Mouse (Mus musculus) hindbrain, embryonic 14.5 days (tissue): ENCODE data around the gene Cars2. TPM values are rescaled to one million over a fixed set of nuclear protein-coding genes. Genes with fewer than 3 reads are reported as not detected.

ENCODE experiments used
- ATAC-seq: fragments of 200-750 bp; cut with Nextera tagmentation; 2 replicates; pipeline ENCODE4 v1.8.0; 2017; ENCODE audit warnings: moderate number of reproducible peaks, mild to moderate bottlenecking, moderate TSS enrichment, moderate library complexity; ENCODE audit not compliant: low FRiP score
- DNase-seq: peaks from one replicate; pipeline ENCODE4 v3.0.0-alpha.2; 2015; ENCODE audit warnings: low spot score
- H3K27ac ChIP-seq: fragments of 300-500 bp; sonication (generic); 2 replicates; pipeline ENCODE4 v1.5.1; 2014; ENCODE audit warnings: mild to moderate bottlenecking, moderate library complexity
- H3K27me3 ChIP-seq: fragments of 300-500 bp; sonication (generic); 2 replicates; pipeline ENCODE4 v1.6.1; 2014; ENCODE audit warnings: mild to moderate bottlenecking, low read length, mixed read lengths; ENCODE audit not compliant: control insufficient read depth, insufficient read depth
- H3K36me3 ChIP-seq: fragments of 300-500 bp; sonication (generic); replicated peaks from 2 replicates; pipeline ENCODE4 v1.6.1; 2014; ENCODE audit not compliant: control insufficient read depth, insufficient read depth
- H3K4me1 ChIP-seq: fragments of 300-500 bp; sonication (generic); replicated peaks from 2 replicates; pipeline ENCODE4 v1.6.1; 2014; ENCODE audit warnings: antibody characterized with exemption, low read length, mixed read lengths; ENCODE audit not compliant: control insufficient read depth, insufficient read depth
- H3K4me2 ChIP-seq: fragments of 300-500 bp; sonication (generic); replicated peaks from 2 replicates; pipeline ENCODE4 v1.6.1; 2014; ENCODE audit warnings: mild to moderate bottlenecking, moderate library complexity
- H3K4me3 ChIP-seq: fragments of 300-500 bp; sonication (generic); replicated peaks from 2 replicates; pipeline ENCODE4 v1.5.1; 2014; ENCODE audit warnings: mild to moderate bottlenecking, low read length
- H3K9ac ChIP-seq: fragments of 300-500 bp; sonication (generic); 2 replicates; pipeline ENCODE4 v1.6.1; 2014
- H3K9me3 ChIP-seq: fragments of 300-500 bp; sonication (generic); 2 replicates; pipeline ENCODE4 v1.6.1; 2016; ENCODE audit warnings: low read length; ENCODE audit not compliant: control insufficient read depth
- WGBS: fragments of 180-500 bp; shearing (Covaris S2); extraction: QIAGEN DNeasy Blood & Tissue Kit; methylation state at CpG from one replicate; pipeline ENCODE4 v1.1.7; 2014; 5-methylcytosine and 5-hydroxymethylcytosine counted together
- polyA plus RNA-seq: library from polyadenylated mRNA; unstranded; fragments of >200 nt; fragmentation: Nextera tagmentation; extraction: Ambion mirVana; gene quantifications from 2 replicates; pipeline ENCODE4 v1.2.1, GENCODE M21; 2014

Cars2 gene
- polyA plus RNA-seq, 1 experiment from 2014 or later = 26.0 TPM

DNA sequence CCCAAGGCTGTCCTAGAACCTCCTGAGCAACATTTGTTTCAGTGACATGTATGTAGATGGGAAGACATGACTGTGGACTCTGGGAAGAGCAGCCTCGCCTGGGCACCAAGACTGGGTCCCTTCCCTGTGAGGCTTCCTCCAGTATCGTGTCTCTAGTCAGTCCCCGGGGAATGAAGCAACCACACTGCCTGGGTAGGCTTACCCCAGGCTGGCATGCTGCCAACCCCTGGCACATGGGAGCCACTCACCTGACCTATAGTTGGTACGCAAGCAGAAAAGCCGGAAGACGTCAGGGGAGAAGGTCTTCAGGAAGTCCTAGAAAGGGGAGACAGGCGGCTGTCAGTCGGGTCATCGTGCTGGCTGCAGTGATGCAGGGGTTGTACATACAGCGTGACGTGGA, 31.9 kb downstream of the Cars2 start:
- Histone ChIP-seq H3K9ac (no peak overlapping the region), H3K36me3 (peaks cover 69% of the 10 kb centered on the region), H3K27ac (no peak overlapping the region), H3K27me3 (no peaks in the 10 kb centered on the region), H3K4me1 (no peaks in the 10 kb centered on the region), H3K4me2 (no peak overlapping the region), H3K4me3 (no peak overlapping the region), H3K9me3 (no peaks in the 10 kb centered on the region)
- no peak for DNase-seq
- no peak for ATAC-seq
- WGBS = 90% methylated on average over 11 of the region's 11 CpGs

DNA sequence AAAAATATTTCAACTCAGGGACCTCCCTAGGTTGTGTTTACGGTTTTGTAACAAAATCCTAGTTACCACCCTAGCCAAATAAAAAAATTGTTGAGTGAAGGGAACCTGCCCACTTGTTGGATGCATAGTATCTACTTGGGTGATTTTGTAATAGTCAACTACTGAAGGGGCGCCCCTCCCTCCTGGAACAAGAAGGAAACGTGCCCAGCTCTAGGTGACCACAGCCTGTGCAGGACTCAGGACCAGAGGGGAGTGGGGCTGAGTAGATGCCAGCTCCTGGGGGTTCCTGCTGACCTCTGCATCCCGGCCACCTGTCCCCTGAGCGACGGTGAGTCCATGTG, 32.6 kb downstream of the Cars2 start:
- H3K4me3 ChIP-seq = no peak overlapping the region
- H3K27me3 ChIP-seq = no peaks in the 10 kb centered on the region
- peaks cover 75% of the 10 kb centered on the region for H3K36me3 ChIP-seq
- 93% methylated on average over 6 of the region's 6 CpGs for WGBS
- no peak overlapping the region for H3K27ac ChIP-seq
- H3K4me1 ChIP-seq = no peaks in the 10 kb centered on the region
- no peak for DNase-seq
- H3K4me2 ChIP-seq = no peak overlapping the region
- no peaks in the 10 kb centered on the region for H3K9me3 ChIP-seq
- no peak overlapping the region for H3K9ac ChIP-seq
- ATAC-seq = no peak

DNA sequence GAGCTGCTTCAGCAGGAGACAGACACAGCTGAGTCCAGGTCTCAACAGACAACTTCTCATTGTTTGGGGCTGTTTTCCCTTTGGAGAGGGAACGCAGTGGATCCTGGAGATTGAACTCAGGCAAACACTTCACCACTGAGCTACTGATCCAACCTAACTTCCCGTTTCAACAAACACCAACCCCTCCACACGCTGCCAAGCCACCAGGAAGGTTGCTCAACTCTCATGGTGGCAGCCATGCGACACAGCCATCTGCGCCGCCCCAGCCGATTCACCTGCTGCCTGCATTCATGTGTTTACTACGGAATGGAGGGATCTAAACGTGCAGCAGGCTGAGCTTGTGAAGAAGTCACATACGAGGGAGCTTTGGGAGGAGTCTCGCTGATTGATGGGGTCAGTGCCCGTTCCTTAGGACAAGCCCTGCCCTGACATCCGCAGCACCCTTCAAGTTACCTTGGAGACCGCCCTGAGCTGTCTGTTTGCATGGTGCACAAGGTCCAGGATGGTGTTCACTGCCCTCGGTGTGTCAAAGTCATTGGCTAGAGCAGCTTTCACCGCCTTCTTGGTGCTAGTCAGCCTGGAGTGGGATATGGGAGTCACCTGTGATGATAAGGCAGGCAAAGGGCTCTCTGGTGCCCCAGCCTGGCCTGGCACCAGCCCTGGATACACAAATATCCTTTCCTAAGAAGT, 33.1 kb downstream of the Cars2 start:
- WGBS = 91% methylated on average over 16 of the region's 16 CpGs
- Histone ChIP-seq H3K27me3 (no peaks in the 10 kb centered on the region), H3K27ac (no peak overlapping the region), H3K4me1 (no peaks in the 10 kb centered on the region), H3K4me3 (no peak overlapping the region), H3K36me3 (peaks cover 80% of the 10 kb centered on the region), H3K9ac (no peak overlapping the region), H3K4me2 (no peak overlapping the region), H3K9me3 (no peaks in the 10 kb centered on the region)
- DNase-seq = no peak
- ATAC-seq = no peak

DNA sequence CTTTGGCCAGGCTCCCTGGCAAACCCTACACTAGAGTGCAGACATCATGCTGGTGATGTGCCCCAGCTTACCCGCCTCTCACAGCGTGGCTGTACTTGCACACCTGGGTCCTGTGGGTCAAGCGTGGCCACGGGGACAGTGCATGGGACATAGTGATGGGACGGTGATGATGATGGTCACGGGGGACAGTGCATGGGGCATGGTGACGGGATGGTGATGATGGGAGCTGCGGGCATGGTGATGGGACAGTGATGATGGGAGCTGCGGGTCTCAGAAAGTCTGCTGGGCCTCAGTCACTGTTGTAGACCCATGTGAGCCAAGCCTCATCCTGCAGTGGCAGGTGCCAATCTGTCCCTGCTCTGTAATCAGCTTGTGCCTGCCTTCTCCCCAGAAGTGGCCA, 34.3 kb downstream of the Cars2 start:
- Histone ChIP-seq H3K9ac (no peak overlapping the region), H3K9me3 (no peaks in the 10 kb centered on the region), H3K27me3 (no peaks in the 10 kb centered on the region), H3K4me3 (no peak overlapping the region), H3K27ac (no peak overlapping the region), H3K36me3 (peaks cover 83% of the 10 kb centered on the region), H3K4me1 (no peaks in the 10 kb centered on the region), H3K4me2 (no peak overlapping the region)
- DNase-seq (no peak), ATAC-seq (no peak)
- WGBS = 94% methylated on average over 9 of the region's 9 CpGs

GRCm38 (mm10) chr8:11513247-11513646, 37.3 kb downstream of the Cars2 start:
- 90% methylated on average over 5 of the region's 5 CpGs for WGBS
- DNase-seq = no peak
- H3K36me3 ChIP-seq = peaks cover 98% of the 10 kb centered on the region

DNA sequence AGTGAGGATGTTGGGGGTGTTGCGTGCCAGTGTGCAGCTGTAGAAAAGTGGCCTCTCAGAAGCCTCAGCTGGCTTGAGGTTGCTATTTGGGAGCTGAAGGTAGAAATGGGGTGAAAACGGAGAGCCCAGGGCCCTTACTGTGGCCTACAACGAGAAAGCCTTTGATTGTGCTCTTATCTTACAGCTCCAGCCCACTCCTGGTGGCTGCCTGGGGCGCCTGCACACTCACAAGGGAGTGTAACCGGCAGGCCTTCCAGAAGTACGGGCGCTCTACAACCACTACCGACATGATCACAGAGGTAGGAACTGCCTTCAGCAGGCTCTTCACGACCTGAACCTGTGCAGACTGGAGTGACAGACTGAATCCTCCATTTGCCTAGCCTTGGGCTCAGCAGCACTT, 37.9 kb downstream of the Cars2 start:
- no peak overlapping the region for H3K27ac ChIP-seq
- DNase-seq (no peak), ATAC-seq (no peak)
- whole genome bisulfite sequencing = 91% methylated on average over 9 of the region's 9 CpGs
- H3K36me3 ChIP-seq = peaks cover 98% of the 10 kb centered on the region
- no peaks in the 10 kb centered on the region for H3K9me3 ChIP-seq
- H3K9ac ChIP-seq = no peak overlapping the region
- H3K27me3 ChIP-seq = no peaks in the 10 kb centered on the region
- no peak overlapping the region for H3K4me3 ChIP-seq
- H3K4me1 ChIP-seq = no peaks in the 10 kb centered on the region
- H3K4me2 ChIP-seq = no peak overlapping the region

More at GRCm38 (mm10) chr8:11513247-11513646, 37.3 kb downstream of the Cars2 start:
- Histone ChIP-seq H3K27ac (no peak overlapping the region), H3K9me3 (no peaks in the 10 kb centered on the region), H3K27me3 (no peaks in the 10 kb centered on the region), H3K4me2 (no peak overlapping the region), H3K4me1 (no peaks in the 10 kb centered on the region), H3K4me3 (no peak overlapping the region), H3K9ac (no peak overlapping the region)
- ATAC-seq = no peak

GRCm38 (mm10) chr8:11510971-11511370, 39.6 kb downstream of the Cars2 start:
- Histone ChIP-seq H3K4me3 (no peak overlapping the region), H3K27me3 (no peaks in the 10 kb centered on the region), H3K4me1 (no peaks in the 10 kb centered on the region), H3K4me2 (no peak overlapping the region), H3K36me3 (peaks cover 98% of the 10 kb centered on the region), H3K27ac (no peak overlapping the region), H3K9ac (no peak overlapping the region), H3K9me3 (no peaks in the 10 kb centered on the region)
- WGBS = 89% methylated on average over 5 of the region's 5 CpGs
- DNase-seq = no peak
- ATAC-seq = no peak

DNA sequence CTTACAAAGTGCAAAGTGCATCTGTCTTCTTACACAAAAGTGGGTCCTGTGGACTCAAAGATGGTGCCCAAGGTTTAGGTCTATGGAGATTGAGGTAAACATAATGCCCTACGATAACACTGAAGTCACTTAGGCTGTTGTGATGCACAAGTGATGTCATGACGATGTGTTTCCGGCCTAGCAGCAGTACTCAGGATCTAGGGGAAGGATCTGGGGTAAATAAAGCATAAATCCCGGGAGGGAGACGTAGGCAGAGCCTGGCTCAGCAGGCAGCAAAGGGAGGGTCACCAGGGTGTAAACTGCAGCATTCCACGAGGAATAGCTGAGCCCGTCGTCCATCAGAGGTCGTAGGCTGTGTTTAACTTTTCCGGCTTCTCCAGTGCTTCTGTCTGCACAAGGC, 41.7 kb downstream of the Cars2 start:
- H3K4me2 ChIP-seq = no peak overlapping the region
- ATAC-seq = no peak
- no peaks in the 10 kb centered on the region for H3K27me3 ChIP-seq
- no peak for DNase-seq
- no peak overlapping the region for H3K9ac ChIP-seq
- H3K36me3 ChIP-seq = peaks cover 98% of the 10 kb centered on the region
- no peak overlapping the region for H3K4me3 ChIP-seq
- H3K9me3 ChIP-seq = no peaks in the 10 kb centered on the region
- H3K27ac ChIP-seq = no peak overlapping the region
- H3K4me1 ChIP-seq = no peaks in the 10 kb centered on the region
- 86% methylated on average over 10 of the region's 10 CpGs for WGBS

- Histone ChIP-seq H3K36me3 (peaks cover 94% of the 10 kb centered on the region), H3K4me3 (no peak overlapping the region), H3K9ac (no peak overlapping the region), H3K4me1 (no peaks in the 10 kb centered on the region), H3K27me3 (no peaks in the 10 kb centered on the region), H3K9me3 (no peaks in the 10 kb centered on the region), H3K27ac (no peak overlapping the region), H3K4me2 (no peak overlapping the region)
- DNase-seq (peak; percentile 30), ATAC-seq (no peak)
- 71% methylated on average over 6 of the region's 6 CpGs for WGBS
Measured at GRCm38 (mm10) chr8:11506802-11507201, 43.8 kb downstream of the Cars2 start.

DNA sequence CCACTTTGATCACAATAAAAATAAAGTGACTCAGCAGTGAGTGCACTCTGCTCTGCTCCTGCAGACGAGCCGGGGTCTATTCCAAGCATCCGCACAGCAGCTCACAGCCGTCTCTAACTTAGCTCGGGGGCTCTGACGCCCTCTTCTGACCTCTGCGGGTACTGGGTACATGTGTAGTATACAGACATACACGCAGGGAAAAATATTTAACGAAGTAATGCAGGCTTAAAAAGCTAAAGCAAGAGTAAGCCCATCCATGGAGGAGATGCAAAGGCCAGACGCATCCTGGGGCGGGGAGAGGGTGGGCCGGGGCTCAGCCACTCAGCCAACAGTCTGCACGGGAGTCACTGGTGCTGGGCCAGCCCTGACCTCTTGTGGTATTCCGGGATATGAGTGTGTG, 44.5 kb downstream of the Cars2 start:
- Histone ChIP-seq H3K9ac (no peak overlapping the region), H3K4me1 (no peaks in the 10 kb centered on the region), H3K9me3 (no peaks in the 10 kb centered on the region), H3K4me3 (no peak overlapping the region), H3K36me3 (peaks cover 87% of the 10 kb centered on the region), H3K4me2 (no peak overlapping the region), H3K27ac (no peak overlapping the region), H3K27me3 (no peaks in the 10 kb centered on the region)
- DNase-seq = no peak
- no peak for ATAC-seq
- 83% methylated on average over 14 of the region's 14 CpGs for WGBS
